Mouse (Mus musculus): ENCODE results near the gene Ctcfl.

DNA sequence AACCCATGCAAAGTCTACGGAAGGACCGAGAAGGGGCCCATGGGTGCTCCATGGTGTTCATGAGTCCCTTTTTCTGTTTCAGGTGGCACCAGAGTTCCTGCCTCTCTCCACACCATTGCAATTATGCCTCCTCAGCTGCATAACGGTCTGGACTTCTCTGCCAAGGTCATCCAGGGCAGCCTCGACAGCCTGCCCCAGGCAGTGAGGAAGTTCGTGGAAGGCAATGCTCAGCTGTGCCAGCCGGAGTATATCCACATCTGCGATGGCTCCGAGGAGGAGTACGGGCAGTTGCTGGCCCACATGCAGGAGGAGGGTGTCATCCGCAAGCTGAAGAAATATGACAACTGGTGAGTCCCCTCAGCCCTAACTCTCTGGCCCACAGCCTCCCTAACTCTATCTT, 33.9 kb upstream of the Ctcfl start:
- no peak for TF ChIP-seq EP300 (IDR thresholded peaks at IDR 0.05; ENCODE audit: low read depth)
- TF ChIP-seq CTCF (IDR thresholded peaks at IDR 0.05; ENCODE audit: low read depth): no peak
